Mouse (Mus musculus) bone marrow macrophage, adult 2 months (primary cell): ENCODE measurements at regions not wholly inside any gene's neighbourhood (a gene's known extent, or its start where the extent isn't known, plus 50 kb on each side); places are given as distances from the start of the nearest gene placed in this dataset.
"Not testable (repeated sequence)": the region's sequence is repeated elsewhere in the genome, so short reads cannot be mapped to it uniquely, and the experiment has no call there.

Experiments used
- H3K27ac ChIP-seq: 2 replicates; pipeline ENCODE4 v1.5.1; 2012; ENCODE audit warnings: low read depth, low read length; ENCODE audit not compliant: insufficient read depth
- H3K4me1 ChIP-seq: 2 replicates; pipeline ENCODE4 v1.6.1; 2012; ENCODE audit warnings: low read length; ENCODE audit not compliant: control insufficient read depth, insufficient read depth
- H3K4me3 ChIP-seq: 2 replicates; pipeline ENCODE4 v1.5.1; 2012; ENCODE audit warnings: mild to moderate bottlenecking, low read length, moderate library complexity; ENCODE audit not compliant: insufficient read depth
- CTCF ChIP-seq: IDR thresholded peaks from 2 replicates; pipeline ENCODE4 v1.5.1; 2012; ENCODE audit warnings: low read depth, mild to moderate bottlenecking, low read length, moderate library complexity
- POLR2A ChIP-seq: IDR thresholded peaks from 2 replicates; pipeline ENCODE4 v1.6.1; 2012; ENCODE audit warnings: mild to moderate bottlenecking, low read depth, low read length, borderline replicate concordance

DNA sequence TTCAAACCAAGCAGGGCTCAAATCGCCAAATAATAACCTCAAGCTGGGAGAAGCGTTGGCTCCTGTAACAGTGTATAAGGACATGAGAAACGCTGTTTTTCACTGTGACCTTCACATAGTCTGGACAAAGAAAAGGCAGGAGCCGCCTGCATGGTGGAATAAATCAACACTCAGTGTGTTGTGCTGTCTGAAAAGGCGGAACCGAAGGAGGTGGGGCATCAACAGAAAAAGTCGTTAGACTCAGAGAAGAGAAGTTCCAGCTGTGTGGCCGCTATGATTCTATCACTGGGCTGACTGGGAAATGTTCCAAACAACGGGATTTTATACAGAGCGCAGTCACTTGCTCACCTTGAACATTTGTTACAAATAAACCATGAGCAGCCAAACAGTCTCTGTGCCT is 881.4 kb downstream of the Robo2 start:
- Histone ChIP-seq H3K27ac (no peak overlapping the region), H3K4me1 (no peaks in the 10 kb centered on the region), H3K4me3 (no peak overlapping the region)
- TF ChIP-seq POLR2A: no peak

- not testable (repeated sequence) for H3K4me1 ChIP-seq, H3K27ac ChIP-seq, H3K4me3 ChIP-seq
These were observed 888.7 kb downstream of the Robo2 start for GRCm38 (mm10) chr16:73522931-73523330.

GRCm38 (mm10) chr16:73504759-73505158 is 906.9 kb downstream of the Robo2 start:
- Histone ChIP-seq H3K27ac (no peak overlapping the region), H3K4me1 (no peaks in the 10 kb centered on the region), H3K4me3 (no peak overlapping the region)
- TF ChIP-seq POLR2A (no peak), CTCF (no peak)

- no peak for TF ChIP-seq POLR2A
- TF ChIP-seq CTCF: no peak
- H3K4me1 ChIP-seq: no peaks in the 10 kb centered on the region
- H3K27ac ChIP-seq: no peak overlapping the region
- no peak overlapping the region for H3K4me3 ChIP-seq
These were observed 912.9 kb downstream of the Robo2 start for GRCm38 (mm10) chr16:73498636-73499208.

DNA sequence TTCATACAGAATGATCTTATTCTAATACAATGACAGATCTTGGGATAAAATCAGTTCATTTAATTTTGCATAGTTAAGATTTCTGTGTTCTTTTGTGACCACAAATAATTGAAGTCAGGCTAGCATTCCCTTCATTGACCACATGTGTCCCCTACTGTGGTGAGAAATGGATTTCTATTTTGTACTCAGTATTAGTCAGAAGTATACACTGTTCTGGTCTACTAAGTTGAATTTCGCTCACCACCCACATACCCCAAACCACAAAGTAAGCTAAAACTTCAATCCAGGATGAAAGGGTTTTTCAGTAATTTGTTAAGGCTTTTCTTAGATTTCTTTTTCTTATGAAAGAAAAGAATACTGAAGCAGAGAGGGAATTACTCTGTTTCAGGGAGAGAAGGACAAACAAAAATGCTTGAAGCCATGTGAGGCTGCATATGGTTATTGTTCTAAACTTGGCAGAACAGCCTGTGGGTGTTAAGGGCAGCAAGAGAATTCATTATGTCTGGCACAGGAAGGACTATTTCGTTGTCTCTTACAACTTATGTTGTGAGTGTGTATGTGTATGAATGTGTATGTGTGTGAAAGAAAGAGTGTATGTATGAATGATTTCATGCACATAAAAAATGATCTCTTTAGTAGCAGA is 928.3 kb downstream of the Robo2 start:
- no peak overlapping the region for H3K4me3 ChIP-seq
- no peak overlapping the region for H3K27ac ChIP-seq
- no peaks in the 10 kb centered on the region for H3K4me1 ChIP-seq
- TF ChIP-seq POLR2A: no peak
- no peak for TF ChIP-seq CTCF

DNA sequence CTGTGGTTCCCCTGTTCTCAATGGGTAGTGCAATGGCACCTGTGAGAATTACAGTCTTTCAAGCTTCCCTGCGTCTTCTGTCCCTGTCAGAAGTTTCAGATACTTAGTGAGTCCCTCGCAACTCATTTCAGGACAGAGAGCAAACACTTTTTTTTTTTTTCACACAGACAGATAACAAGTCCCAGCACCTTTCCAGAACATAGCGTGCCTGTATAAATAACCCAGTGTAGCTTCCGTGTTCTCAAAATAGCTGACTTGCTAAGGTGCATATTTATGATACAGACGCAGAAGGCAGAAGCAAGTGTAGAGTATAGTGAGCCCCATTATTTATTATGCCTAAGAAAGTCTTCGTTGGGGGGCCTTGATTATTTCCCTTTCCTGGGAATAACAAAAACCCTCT is 929.4 kb downstream of the Robo2 start:
- Histone ChIP-seq H3K4me3 (no peak overlapping the region), H3K4me1 (no peaks in the 10 kb centered on the region), H3K27ac (no peak overlapping the region)
- TF ChIP-seq CTCF: no peak
- TF ChIP-seq POLR2A: no peak

GRCm38 (mm10) chr16:73473502-73473901 is 938.1 kb downstream of the Robo2 start:
- Histone ChIP-seq H3K4me1 (no peaks in the 10 kb centered on the region), H3K27ac (no peak overlapping the region), H3K4me3 (no peak overlapping the region)
- TF ChIP-seq CTCF (no peak), POLR2A (no peak)

DNA sequence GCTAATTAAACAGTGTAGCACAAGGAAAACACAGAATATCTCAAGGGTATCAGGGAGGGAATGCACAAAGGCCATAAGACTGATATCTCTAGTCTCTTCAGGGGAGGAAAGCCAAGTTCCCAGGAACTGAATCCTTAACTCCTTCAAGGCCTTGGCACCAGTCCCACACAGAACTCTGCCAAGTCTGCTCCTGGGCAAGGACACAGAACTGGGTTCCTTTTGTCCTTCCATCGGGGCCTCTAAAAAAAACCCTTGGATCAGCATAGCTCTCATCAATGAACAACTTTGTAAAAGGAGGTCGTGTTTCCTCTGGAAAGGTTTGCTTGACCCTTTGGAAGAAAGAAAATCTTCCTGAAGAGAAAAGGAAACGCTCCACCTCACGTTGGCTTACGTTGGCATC is 940.1 kb downstream of the Robo2 start:
- Histone ChIP-seq H3K27ac (no peak overlapping the region), H3K4me3 (no peak overlapping the region), H3K4me1 (no peaks in the 10 kb centered on the region)
- no peak for TF ChIP-seq POLR2A
- no peak for TF ChIP-seq CTCF

GRCm38 (mm10) chr16:73470535-73470934 is 941.1 kb downstream of the Robo2 start:
- no peak overlapping the region for H3K27ac ChIP-seq
- no peaks in the 10 kb centered on the region for H3K4me1 ChIP-seq
- TF ChIP-seq POLR2A (no peak), CTCF (no peak)
- no peak overlapping the region for H3K4me3 ChIP-seq

DNA sequence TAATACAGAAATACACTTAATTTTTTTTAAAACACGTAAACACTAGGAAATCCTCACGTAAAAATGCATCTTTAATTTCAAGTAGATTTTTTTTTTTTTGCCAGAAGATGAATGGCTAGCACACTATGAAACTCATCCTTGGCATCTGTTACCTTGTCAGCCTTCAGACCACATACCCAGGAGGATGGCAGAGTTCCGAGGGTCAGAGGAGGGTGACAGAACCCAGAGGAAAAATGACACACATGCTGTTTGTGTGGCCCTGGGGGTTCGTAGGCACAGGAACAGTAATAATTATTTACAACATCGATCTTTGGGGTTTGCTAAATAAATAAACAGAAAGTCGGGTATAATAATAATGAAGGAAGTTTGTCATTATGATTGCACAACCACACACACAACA is 945.3 kb downstream of the Robo2 start:
- no peak overlapping the region for H3K4me3 ChIP-seq
- no peaks in the 10 kb centered on the region for H3K4me1 ChIP-seq
- no peak overlapping the region for H3K27ac ChIP-seq
- TF ChIP-seq POLR2A (no peak), CTCF (no peak)

- TF ChIP-seq POLR2A: no peak
- TF ChIP-seq CTCF: no peak
- Histone ChIP-seq H3K4me1 (no peaks in the 10 kb centered on the region), H3K4me3 (no peak overlapping the region), H3K27ac (no peak overlapping the region)
These were observed 949.1 kb downstream of the Robo2 start for GRCm38 (mm10) chr16:73462516-73462915.
